19 mouse cellular contexts compared by ENCODE assay signal in the genomic region with DNA sequence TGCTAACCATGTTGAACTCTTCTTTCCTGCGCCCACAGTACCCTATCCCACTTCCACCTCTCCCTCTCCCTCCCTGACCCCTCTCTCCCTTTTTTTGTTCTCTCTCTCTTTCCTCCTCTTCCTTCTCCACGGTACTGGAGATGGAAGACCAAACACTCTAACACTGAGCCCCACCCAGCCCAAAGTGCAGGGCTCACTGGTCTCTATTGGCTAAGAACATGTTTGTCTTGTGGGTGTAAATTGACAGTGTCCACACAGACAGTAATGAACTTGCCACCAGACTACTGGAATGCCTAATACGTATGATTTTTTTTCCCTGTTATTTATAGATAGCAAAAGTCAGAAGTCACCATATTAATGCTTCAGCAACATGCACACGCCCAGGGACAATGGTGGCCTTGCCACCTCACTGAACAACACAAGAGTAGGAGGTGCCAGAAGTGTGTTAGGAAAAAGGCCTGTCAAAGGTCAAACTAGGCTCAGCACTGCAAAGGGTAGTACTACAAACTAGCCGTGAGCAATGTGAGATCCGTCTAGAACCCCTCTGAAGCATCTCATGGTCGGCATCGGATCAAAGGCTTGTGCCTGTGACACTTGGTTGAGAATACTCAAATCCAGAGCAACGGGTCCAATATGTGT.
DNase-seq lines count a peak whose midpoint lies in the region; ATAC-seq and TF ChIP-seq lines count a peak whose summit lies in the region.
"Had no signal": no experiment of that assay in that cellular context is flagged by ENCODE, and none has a peak within 500 bp of the region (broad histone marks: within the 10 kb centered on the region; RNA-seq: fewer than 3 reads in every experiment).

No protein-coding gene starts in this region.

- H3K27me3 ChIP-seq in liver, adult 2 months (ENCODE audit: control insufficient read depth, insufficient read depth, low read length) = no peaks in the 10 kb centered on the region
- H3K27me3 ChIP-seq in small intestine, adult 2 months (ENCODE audit: control insufficient read depth, insufficient read depth, low read length) = no peaks in the 10 kb centered on the region
- H3K27me3 ChIP-seq: limb, embryonic 13.5 days had no signal

- peaks cover 3% of the 10 kb centered on the region; the same call in 1 of the 2 replicates for H3K4me1 ChIP-seq in liver, adult 2 months (ENCODE audit: control insufficient read depth, insufficient read depth, low read length)
- peaks cover 15% of the 10 kb centered on the region; the same call in 1 of the 2 replicates for H3K4me1 ChIP-seq in small intestine, adult 2 months (ENCODE audit: control insufficient read depth, insufficient read depth, insufficient read length, low read length)

- no peak for TF ChIP-seq POLR2A in liver, adult 2 months (IDR thresholded peaks at IDR 0.05; ENCODE audit: extremely low read depth, insufficient read depth, low read length)
- no peak for TF ChIP-seq POLR2A in small intestine, adult 2 months (IDR thresholded peaks at IDR 0.05; ENCODE audit: low read depth, low read length)

- no peaks in the 10 kb centered on the region for H3K79me2 ChIP-seq in liver, adult 2 months (ENCODE audit: control insufficient read depth, insufficient read depth, low read length)

- peaks cover 5% of the 10 kb centered on the region for H3K36me3 ChIP-seq in liver, adult 2 months (ENCODE audit: control insufficient read depth, insufficient read depth, low read length)
- H3K36me3 ChIP-seq in small intestine, adult 2 months (ENCODE audit: control insufficient read depth, insufficient read depth, low read length) = peaks cover 11% of the 10 kb centered on the region

- peak; percentile 64 for DNase-seq in liver, adult 2 months (ENCODE audit: extremely low read depth, low read depth, low spot score)
- no peak for DNase-seq in liver
- DNase-seq in ZHBTc4 (ENCODE audit: low read depth, low spot score) = peak; percentile 22
- peak; percentile 92 for DNase-seq in large intestine, adult 2 months (ENCODE audit: low read depth, low spot score)
- DNase-seq in cerebellum, adult 8-10 months = no peak
- DNase-seq in adrenal gland, adult 8-10 months = no peak
- DNase-seq: cerebellum, adult 11 months; gastrocnemius, postnatal 25 days; heart, postnatal 10 days; kidney, adult 11 months; kidney, postnatal 10 days had no signal

- TF ChIP-seq CTCF in liver, adult 2 months (IDR thresholded peaks at IDR 0.05; ENCODE audit: low read depth, low read length) = no peak
- no peak for TF ChIP-seq CTCF in small intestine, adult 2 months (IDR thresholded peaks at IDR 0.05; ENCODE audit: extremely low read depth, insufficient read length, insufficient replicate concordance, low read depth, low read length)

- no peak overlapping the region for H3K9ac ChIP-seq in liver, adult 2 months (ENCODE audit: low read depth, low read length)
- H3K9ac ChIP-seq: hindbrain, embryonic 12.5 days; limb, embryonic 13.5 days had no signal

- ATAC-seq in erythroblast, adult 5-6 weeks (replicated peaks; ENCODE audit: low FRiP score, poor library complexity, severe bottlenecking) = no peak
- ATAC-seq: midbrain, embryonic 16.5 days had no signal

- 37% methylated on average over 9 of the region's 9 CpGs for WGBS in liver, adult 2 months
- 41% methylated on average over 9 of the region's 9 CpGs for WGBS in large intestine, adult 2 months
- 32% methylated on average over 9 of the region's 9 CpGs for WGBS in small intestine, adult 2 months

- no peak overlapping the region for H3K4me3 ChIP-seq in liver, adult 2 months (ENCODE audit: insufficient read depth, low read depth, low read length)
- no peak overlapping the region for H3K4me3 ChIP-seq in small intestine, adult 2 months (ENCODE audit: low read depth, low read length)
- H3K4me3 ChIP-seq: embryonic facial prominence, embryonic 10.5 days; erythroblast, embryonic 14.5 days; hindbrain, embryonic 12.5 days; limb, embryonic 13.5 days had no signal

- no peak overlapping the region for H3K27ac ChIP-seq in liver, adult 2 months (replicated peaks; ENCODE audit: insufficient read depth, low read depth, low read length)
- H3K27ac ChIP-seq in small intestine, adult 2 months (ENCODE audit: insufficient read depth, low read depth, low read length) = peak overlapping the region; percentile 57
- H3K27ac ChIP-seq: embryonic facial prominence, embryonic 10.5 days; hindbrain, embryonic 12.5 days; limb, embryonic 13.5 days; macrophage had no signal

Comparison
In these comparisons a context has a peak if more than half of its experiments do, and no peak if none do; other contexts are left out.
1. DNase-seq: peak in liver, adult 2 months (single experiment), ZHBTc4 (single experiment) and large intestine, adult 2 months (single experiment); none in liver (single experiment), cerebellum, adult 8-10 months (single experiment) and adrenal gland, adult 8-10 months (single experiment).